Mouse (Mus musculus) liver, adult (tissue): ENCODE measurements around the gene Slc5a4b.

Source experiments
- GATA4 ChIP-seq: IDR thresholded peaks from 2 replicates; pipeline ENCODE4 v1.6.1; 2014; ENCODE audit warnings: mild to moderate bottlenecking, low read length; ENCODE audit not compliant: insufficient replicate concordance

Gene Slc5a4b

GRCm38 (mm10) chr10:76047182-76047869, 63.4 kb downstream of the Slc5a4b start:
- TF ChIP-seq GATA4, result no peak

- no peak for TF ChIP-seq GATA4
Measured at GRCm38 (mm10) chr10:76046754-76047153, 64.0 kb downstream of the Slc5a4b start.

GRCm38 (mm10) chr10:76045343-76045742, 65.4 kb downstream of the Slc5a4b start:
- no peak for TF ChIP-seq GATA4

GRCm38 (mm10) chr10:76036962-76037361, 73.8 kb downstream of the Slc5a4b start:
- no peak for TF ChIP-seq GATA4

- TF ChIP-seq GATA4, result no peak
Measured at GRCm38 (mm10) chr10:76035277-76035676, 75.5 kb downstream of the Slc5a4b start.

GRCm38 (mm10) chr10:76034001-76034600, 76.7 kb downstream of the Slc5a4b start:
- TF ChIP-seq GATA4, result no peak

- TF ChIP-seq GATA4, result no peak
Measured at GRCm38 (mm10) chr10:76033119-76033455, 77.7 kb downstream of the Slc5a4b start.

- peak; percentile 74; the same call in 1 of the 2 replicates for TF ChIP-seq GATA4
Measured at GRCm38 (mm10) chr10:76032402-76033118, 78.2 kb downstream of the Slc5a4b start, which contains the start of gene Zfp280b. Zfp280b (plus strand) TSS chr10:76032650.

- no peak; the same call in 1 of the 2 replicates for TF ChIP-seq GATA4
Measured at GRCm38 (mm10) chr10:76031511-76032401, 79.0 kb downstream of the Slc5a4b start.

- no peak for TF ChIP-seq GATA4
Measured at GRCm38 (mm10) chr10:76030496-76030895, 80.3 kb downstream of the Slc5a4b start.

GRCm38 (mm10) chr10:76029276-76029675, 81.5 kb downstream of the Slc5a4b start:
- TF ChIP-seq GATA4, result no peak

GRCm38 (mm10) chr10:76028396-76028795, 82.4 kb downstream of the Slc5a4b start:
- TF ChIP-seq GATA4, result no peak

- TF ChIP-seq GATA4, result no peak
Measured at GRCm38 (mm10) chr10:76028016-76028366, 82.8 kb downstream of the Slc5a4b start.

GRCm38 (mm10) chr10:76027127-76028015, 83.4 kb downstream of the Slc5a4b start:
- no peak for TF ChIP-seq GATA4
